Mouse (Mus musculus): ENCODE results near the gene Slc7a6os. TPM values are rescaled to one million over a fixed set of nuclear protein-coding genes. Genes with fewer than 3 reads are reported as not detected.
A peak's percentile ranks its signal among the peaks of the same experiment; 100 is the strongest.

The Slc7a6os gene
- 33.3 and 39.6 TPM in 2 replicates for polyA plus RNA-seq (2015; fragmentation: Nextera tagmentation; extraction: Ambion mirVana)

- Histone ChIP-seq H3K27me3 (no peaks in the 10 kb centered on the region), H3K9me3 (replicated peaks) (no peaks in the 10 kb centered on the region), H3K9ac (peak within 1 kb of the TSS; percentile 86), H3K36me3 (peaks cover 44% of the 10 kb centered on the region), H3K27ac (replicated peaks) (peak within 1 kb of the TSS; percentile 95), H3K4me3 (replicated peaks) (peak within 1 kb of the TSS; percentile 83), H3K4me1 (peaks cover 15% of the 10 kb centered on the region), H3K4me2 (replicated peaks) (peak within 1 kb of the TSS; percentile 55)
- ATAC-seq (ENCODE audit: insufficient number of reproducible peaks, low FRiP score, low TSS enrichment, low read depth): peak; percentile 99
- WGBS: 0% methylated on average over 52 of the region's 52 CpGs
Observed at GRCm38 (mm10) chr8:106210821-106211345, at the start of gene Slc7a6os, which contains the start of gene Prmt7. Gene Slc7a6os, minus strand, starts transcription at chr8:106210935. Gene Prmt7, plus strand, starts transcription at chr8:106210936.

- ATAC-seq (ENCODE audit: insufficient number of reproducible peaks, low FRiP score, low TSS enrichment, low read depth): no peak
- no peak overlapping the region for H3K4me2 ChIP-seq (replicated peaks)
- H3K4me1 ChIP-seq: 0 out of 2 replicates have a peak, but pooled peaks cover 5% of the 10 kb centered on the region
- no peak overlapping the region for H3K27ac ChIP-seq (replicated peaks)
- H3K4me3 ChIP-seq (replicated peaks): no peak overlapping the region
- 85% methylated on average over 10 of the region's 10 CpGs for WGBS
- H3K36me3 ChIP-seq: peaks cover 16% of the 10 kb centered on the region; the same call in 1 of the 2 replicates
- H3K9me3 ChIP-seq (replicated peaks): no peaks in the 10 kb centered on the region
- H3K9ac ChIP-seq: no peak overlapping the region
- no peaks in the 10 kb centered on the region for H3K27me3 ChIP-seq
Observed at GRCm38 (mm10) chr8:106259579-106260255, 49.0 kb upstream of the Slc7a6os start.

GRCm38 (mm10) chr8:106258169-106258568 lies 47.4 kb upstream of the Slc7a6os start:
- no peak for ATAC-seq (ENCODE audit: insufficient number of reproducible peaks, low FRiP score, low TSS enrichment, low read depth)
- Histone ChIP-seq H3K4me1 (0 out of 2 replicates have a peak, but pooled peaks cover 5% of the 10 kb centered on the region), H3K4me3 (replicated peaks) (no peak overlapping the region), H3K27me3 (no peaks in the 10 kb centered on the region), H3K4me2 (replicated peaks) (no peak overlapping the region), H3K36me3 (peaks cover 23% of the 10 kb centered on the region), H3K27ac (replicated peaks) (no peak overlapping the region), H3K9me3 (replicated peaks) (no peaks in the 10 kb centered on the region), H3K9ac (no peak overlapping the region)
- WGBS: 30% methylated on average over 1 of the region's 1 CpGs

GRCm38 (mm10) chr8:106250186-106250585 lies 39.5 kb upstream of the Slc7a6os start:
- Histone ChIP-seq H3K4me1 (no peaks in the 10 kb centered on the region), H3K27ac (replicated peaks) (no peak overlapping the region), H3K4me2 (replicated peaks) (no peak overlapping the region), H3K9ac (no peak overlapping the region), H3K9me3 (replicated peaks) (no peaks in the 10 kb centered on the region), H3K27me3 (no peaks in the 10 kb centered on the region), H3K4me3 (replicated peaks) (no peak overlapping the region), H3K36me3 (peaks cover 77% of the 10 kb centered on the region)
- ATAC-seq (ENCODE audit: insufficient number of reproducible peaks, low FRiP score, low TSS enrichment, low read depth): no peak
- 67% methylated on average over 4 of the region's 4 CpGs for WGBS

GRCm38 (mm10) chr8:106237106-106237505 lies 26.4 kb upstream of the Slc7a6os start:
- WGBS: 70% methylated on average over 5 of the region's 5 CpGs
- Histone ChIP-seq H3K27me3 (no peaks in the 10 kb centered on the region), H3K4me1 (no peaks in the 10 kb centered on the region), H3K36me3 (peaks cover 56% of the 10 kb centered on the region), H3K4me3 (replicated peaks) (no peak overlapping the region), H3K4me2 (replicated peaks) (no peak overlapping the region), H3K9me3 (replicated peaks) (no peaks in the 10 kb centered on the region), H3K9ac (no peak overlapping the region), H3K27ac (replicated peaks) (no peak overlapping the region)
- ATAC-seq (ENCODE audit: insufficient number of reproducible peaks, low FRiP score, low TSS enrichment, low read depth): no peak

GRCm38 (mm10) chr8:106234567-106235261 lies 24.0 kb upstream of the Slc7a6os start:
- ATAC-seq (ENCODE audit: insufficient number of reproducible peaks, low FRiP score, low TSS enrichment, low read depth): no peak
- 76% methylated on average over 17 of the region's 17 CpGs for WGBS
- Histone ChIP-seq H3K4me1 (no peaks in the 10 kb centered on the region), H3K4me2 (replicated peaks) (no peak overlapping the region), H3K4me3 (replicated peaks) (no peak overlapping the region), H3K27ac (replicated peaks) (no peak overlapping the region), H3K27me3 (no peaks in the 10 kb centered on the region), H3K36me3 (peaks cover 47% of the 10 kb centered on the region), H3K9me3 (replicated peaks) (no peaks in the 10 kb centered on the region), H3K9ac (no peak overlapping the region)

- peaks cover 39% of the 10 kb centered on the region for H3K36me3 ChIP-seq
- WGBS: 81% methylated on average over 3 of the region's 3 CpGs
Observed at GRCm38 (mm10) chr8:106232751-106233150, 22.0 kb upstream of the Slc7a6os start.

GRCm38 (mm10) chr8:106231536-106231935 lies 20.8 kb upstream of the Slc7a6os start:
- Histone ChIP-seq H3K4me1 (no peaks in the 10 kb centered on the region), H3K27ac (replicated peaks) (no peak overlapping the region), H3K9me3 (replicated peaks) (no peaks in the 10 kb centered on the region), H3K4me2 (replicated peaks) (no peak overlapping the region), H3K27me3 (no peaks in the 10 kb centered on the region), H3K9ac (no peak overlapping the region), H3K36me3 (peaks cover 29% of the 10 kb centered on the region), H3K4me3 (replicated peaks) (no peak overlapping the region)
- no peak for ATAC-seq (ENCODE audit: insufficient number of reproducible peaks, low FRiP score, low TSS enrichment, low read depth)
- 54% methylated on average over 7 of the region's 7 CpGs for WGBS

More at GRCm38 (mm10) chr8:106232751-106233150, 22.0 kb upstream of the Slc7a6os start:
- ATAC-seq (ENCODE audit: insufficient number of reproducible peaks, low FRiP score, low TSS enrichment, low read depth): no peak
- Histone ChIP-seq H3K27ac (replicated peaks) (no peak overlapping the region), H3K27me3 (no peaks in the 10 kb centered on the region), H3K4me3 (replicated peaks) (no peak overlapping the region), H3K9me3 (replicated peaks) (no peaks in the 10 kb centered on the region), H3K9ac (no peak overlapping the region), H3K4me1 (no peaks in the 10 kb centered on the region), H3K4me2 (replicated peaks) (no peak overlapping the region)

- Histone ChIP-seq H3K4me1 (no peaks in the 10 kb centered on the region), H3K4me2 (replicated peaks) (no peak overlapping the region), H3K9ac (no peak overlapping the region), H3K27me3 (no peaks in the 10 kb centered on the region), H3K27ac (replicated peaks) (no peak overlapping the region), H3K36me3 (peaks cover 29% of the 10 kb centered on the region), H3K9me3 (replicated peaks) (no peaks in the 10 kb centered on the region), H3K4me3 (replicated peaks) (no peak overlapping the region)
- 36% methylated on average over 9 of the region's 9 CpGs for WGBS
- no peak for ATAC-seq (ENCODE audit: insufficient number of reproducible peaks, low FRiP score, low TSS enrichment, low read depth)
Observed at GRCm38 (mm10) chr8:106226589-106226988, 15.9 kb upstream of the Slc7a6os start.

GRCm38 (mm10) chr8:106219620-106220019 lies 8.9 kb upstream of the Slc7a6os start:
- no peaks in the 10 kb centered on the region for H3K9me3 ChIP-seq (replicated peaks)
- H3K27ac ChIP-seq (replicated peaks): no peak overlapping the region
- ATAC-seq (ENCODE audit: insufficient number of reproducible peaks, low FRiP score, low TSS enrichment, low read depth): no peak
- H3K4me3 ChIP-seq (replicated peaks): no peak overlapping the region
- H3K36me3 ChIP-seq: peaks cover 65% of the 10 kb centered on the region
- H3K27me3 ChIP-seq: no peaks in the 10 kb centered on the region
- no peak overlapping the region for H3K9ac ChIP-seq
- no peak overlapping the region for H3K4me2 ChIP-seq (replicated peaks)
- H3K4me1 ChIP-seq: no peaks in the 10 kb centered on the region
- WGBS: 83% methylated on average over 3 of the region's 3 CpGs

- H3K27me3 ChIP-seq: no peaks in the 10 kb centered on the region
- 93% methylated on average over 3 of the region's 3 CpGs for WGBS
Observed at GRCm38 (mm10) chr8:106213959-106214358, 3.2 kb upstream of the Slc7a6os start.

More at GRCm38 (mm10) chr8:106213959-106214358, 3.2 kb upstream of the Slc7a6os start:
- H3K27ac ChIP-seq (replicated peaks): no peak overlapping the region
- H3K9me3 ChIP-seq (replicated peaks): no peaks in the 10 kb centered on the region
- no peak overlapping the region for H3K4me3 ChIP-seq (replicated peaks)
- peaks cover 15% of the 10 kb centered on the region for H3K4me1 ChIP-seq
- H3K4me2 ChIP-seq (replicated peaks): no peak overlapping the region
- peaks cover 56% of the 10 kb centered on the region for H3K36me3 ChIP-seq
- ATAC-seq (ENCODE audit: insufficient number of reproducible peaks, low FRiP score, low TSS enrichment, low read depth): no peak
- H3K9ac ChIP-seq: no peak overlapping the region

Measured in embryonic facial prominence, embryonic 15.5 days (tissue).